Mouse (Mus musculus): Measurements from ENCODE around the gene Helq. TPM values are rescaled to one million over a fixed set of nuclear protein-coding genes. Genes with fewer than 3 reads are reported as not detected.

The Helq gene
- polyA plus RNA-seq, 1 experiment from 2014 or later, result 22.4 TPM

- H3K9me3 ChIP-seq (ENCODE audit: control insufficient read depth, low read length), result no peaks in the 10 kb centered on the region
- ATAC-seq (ENCODE audit: low FRiP score, low TSS enrichment), result no peak
- peaks cover 7% of the 10 kb centered on the region; the same call in 1 of the 2 replicates for H3K36me3 ChIP-seq (ENCODE audit: control insufficient read depth, insufficient read depth, low read length)
- H3K27me3 ChIP-seq (ENCODE audit: control insufficient read depth, insufficient read depth, low read length), result no peaks in the 10 kb centered on the region
- H3K4me2 ChIP-seq (replicated peaks; ENCODE audit: low read depth, low read length), result no peak overlapping the region
- whole genome bisulfite sequencing, result 73% methylated on average over 4 of the region's 4 CpGs
- H3K4me1 ChIP-seq (ENCODE audit: control insufficient read depth, insufficient read depth, low read length), result no peaks in the 10 kb centered on the region
- no peak overlapping the region for H3K4me3 ChIP-seq (ENCODE audit: low read length)
- no peak overlapping the region for H3K9ac ChIP-seq (ENCODE audit: low read depth, low read length)
- H3K27ac ChIP-seq (ENCODE audit: low read depth, low read length), result no peak overlapping the region
These were observed 19.9 kb upstream of the Helq start for GRCm38 (mm10) chr5:100818341-100818740.

GRCm38 (mm10) chr5:100794084-100794483, 4.3 kb downstream of the Helq start:
- Histone ChIP-seq H3K4me3 (ENCODE audit: low read length) (no peak overlapping the region), H3K36me3 (ENCODE audit: control insufficient read depth, insufficient read depth, low read length) (peaks cover 45% of the 10 kb centered on the region), H3K27ac (ENCODE audit: low read depth, low read length) (no peak overlapping the region), H3K4me2 (replicated peaks; ENCODE audit: low read depth, low read length) (no peak overlapping the region), H3K27me3 (ENCODE audit: control insufficient read depth, insufficient read depth, low read length) (no peaks in the 10 kb centered on the region), H3K9ac (ENCODE audit: low read depth, low read length) (no peak overlapping the region), H3K4me1 (ENCODE audit: control insufficient read depth, insufficient read depth, low read length) (peaks cover 10% of the 10 kb centered on the region), H3K9me3 (ENCODE audit: control insufficient read depth, low read length) (no peaks in the 10 kb centered on the region)
- no peak for ATAC-seq (ENCODE audit: low FRiP score, low TSS enrichment)
- 86% methylated on average over 5 of the region's 5 CpGs for WGBS

- no peak overlapping the region for H3K27ac ChIP-seq (ENCODE audit: low read depth, low read length)
- no peak overlapping the region for H3K4me2 ChIP-seq (replicated peaks; ENCODE audit: low read depth, low read length)
- H3K9ac ChIP-seq (ENCODE audit: low read depth, low read length), result no peak overlapping the region
- 86% methylated on average over 7 of the region's 7 CpGs for WGBS
- H3K27me3 ChIP-seq (ENCODE audit: control insufficient read depth, insufficient read depth, low read length), result no peaks in the 10 kb centered on the region
- ATAC-seq (ENCODE audit: low FRiP score, low TSS enrichment), result no peak
- H3K36me3 ChIP-seq (ENCODE audit: control insufficient read depth, insufficient read depth, low read length), result peaks cover 57% of the 10 kb centered on the region
- H3K4me1 ChIP-seq (ENCODE audit: control insufficient read depth, insufficient read depth, low read length), result peaks cover 2% of the 10 kb centered on the region
- H3K9me3 ChIP-seq (ENCODE audit: control insufficient read depth, low read length), result no peaks in the 10 kb centered on the region
- no peak overlapping the region for H3K4me3 ChIP-seq (ENCODE audit: low read length)
These were observed 6.1 kb downstream of the Helq start for GRCm38 (mm10) chr5:100792261-100792660.

GRCm38 (mm10) chr5:100787527-100787926, 10.9 kb downstream of the Helq start:
- 93% methylated on average over 9 of the region's 9 CpGs for WGBS
- no peak for ATAC-seq (ENCODE audit: low FRiP score, low TSS enrichment)
- H3K4me3 ChIP-seq (ENCODE audit: low read length), result no peak overlapping the region
- no peaks in the 10 kb centered on the region for H3K4me1 ChIP-seq (ENCODE audit: control insufficient read depth, insufficient read depth, low read length)
- peaks cover 63% of the 10 kb centered on the region for H3K36me3 ChIP-seq (ENCODE audit: control insufficient read depth, insufficient read depth, low read length)
- no peak overlapping the region for H3K4me2 ChIP-seq (replicated peaks; ENCODE audit: low read depth, low read length)
- H3K27me3 ChIP-seq (ENCODE audit: control insufficient read depth, insufficient read depth, low read length), result no peaks in the 10 kb centered on the region
- H3K9ac ChIP-seq (ENCODE audit: low read depth, low read length), result no peak overlapping the region
- H3K27ac ChIP-seq (ENCODE audit: low read depth, low read length), result no peak overlapping the region
- H3K9me3 ChIP-seq (ENCODE audit: control insufficient read depth, low read length), result no peaks in the 10 kb centered on the region

GRCm38 (mm10) chr5:100779002-100779401, 19.4 kb downstream of the Helq start:
- Histone ChIP-seq H3K36me3 (ENCODE audit: control insufficient read depth, insufficient read depth, low read length) (peaks cover 58% of the 10 kb centered on the region), H3K27me3 (ENCODE audit: control insufficient read depth, insufficient read depth, low read length) (no peaks in the 10 kb centered on the region), H3K9ac (ENCODE audit: low read depth, low read length) (no peak overlapping the region), H3K9me3 (ENCODE audit: control insufficient read depth, low read length) (no peaks in the 10 kb centered on the region), H3K27ac (ENCODE audit: low read depth, low read length) (no peak overlapping the region), H3K4me2 (replicated peaks; ENCODE audit: low read depth, low read length) (no peak overlapping the region), H3K4me1 (ENCODE audit: control insufficient read depth, insufficient read depth, low read length) (no peaks in the 10 kb centered on the region), H3K4me3 (ENCODE audit: low read length) (no peak overlapping the region)
- no peak for ATAC-seq (ENCODE audit: low FRiP score, low TSS enrichment)
- WGBS, result 97% methylated on average over 13 of the region's 13 CpGs

- H3K4me1 ChIP-seq (ENCODE audit: control insufficient read depth, insufficient read depth, low read length), result no peaks in the 10 kb centered on the region
- H3K9me3 ChIP-seq (ENCODE audit: control insufficient read depth, low read length), result no peaks in the 10 kb centered on the region
- H3K27me3 ChIP-seq (ENCODE audit: control insufficient read depth, insufficient read depth, low read length), result no peaks in the 10 kb centered on the region
- WGBS, result 85% methylated on average over 5 of the region's 5 CpGs
- no peak overlapping the region for H3K4me3 ChIP-seq (ENCODE audit: low read length)
- H3K4me2 ChIP-seq (replicated peaks; ENCODE audit: low read depth, low read length), result no peak overlapping the region
- no peak overlapping the region for H3K9ac ChIP-seq (ENCODE audit: low read depth, low read length)
- peaks cover 64% of the 10 kb centered on the region for H3K36me3 ChIP-seq (ENCODE audit: control insufficient read depth, insufficient read depth, low read length)
- ATAC-seq (ENCODE audit: low FRiP score, low TSS enrichment), result no peak
- no peak overlapping the region for H3K27ac ChIP-seq (ENCODE audit: low read depth, low read length)
These were observed 21.5 kb downstream of the Helq start for GRCm38 (mm10) chr5:100776900-100777299.

- Histone ChIP-seq H3K9me3 (ENCODE audit: control insufficient read depth, low read length) (no peaks in the 10 kb centered on the region), H3K4me1 (ENCODE audit: control insufficient read depth, insufficient read depth, low read length) (no peaks in the 10 kb centered on the region), H3K9ac (ENCODE audit: low read depth, low read length) (no peak overlapping the region), H3K4me3 (ENCODE audit: low read length) (no peak overlapping the region), H3K4me2 (replicated peaks; ENCODE audit: low read depth, low read length) (no peak overlapping the region), H3K27ac (ENCODE audit: low read depth, low read length) (no peak overlapping the region), H3K36me3 (ENCODE audit: control insufficient read depth, insufficient read depth, low read length) (peaks cover 67% of the 10 kb centered on the region), H3K27me3 (ENCODE audit: control insufficient read depth, insufficient read depth, low read length) (no peaks in the 10 kb centered on the region)
- ATAC-seq (ENCODE audit: low FRiP score, low TSS enrichment), result no peak
- WGBS, result 92% methylated on average over 13 of the region's 13 CpGs
These were observed 22.5 kb downstream of the Helq start for GRCm38 (mm10) chr5:100775778-100776404.

GRCm38 (mm10) chr5:100771575-100771974, 26.8 kb downstream of the Helq start:
- Histone ChIP-seq H3K4me3 (ENCODE audit: low read length) (no peak overlapping the region), H3K36me3 (ENCODE audit: control insufficient read depth, insufficient read depth, low read length) (peaks cover 66% of the 10 kb centered on the region), H3K9me3 (ENCODE audit: control insufficient read depth, low read length) (no peaks in the 10 kb centered on the region), H3K27me3 (ENCODE audit: control insufficient read depth, insufficient read depth, low read length) (no peaks in the 10 kb centered on the region), H3K4me2 (replicated peaks; ENCODE audit: low read depth, low read length) (no peak overlapping the region), H3K4me1 (ENCODE audit: control insufficient read depth, insufficient read depth, low read length) (no peaks in the 10 kb centered on the region), H3K9ac (ENCODE audit: low read depth, low read length) (no peak overlapping the region), H3K27ac (ENCODE audit: low read depth, low read length) (no peak overlapping the region)
- WGBS, result 94% methylated on average over 4 of the region's 4 CpGs
- no peak for ATAC-seq (ENCODE audit: low FRiP score, low TSS enrichment)

GRCm38 (mm10) chr5:100766026-100766425, 32.4 kb downstream of the Helq start:
- Histone ChIP-seq H3K4me3 (ENCODE audit: low read length) (no peak overlapping the region), H3K36me3 (ENCODE audit: control insufficient read depth, insufficient read depth, low read length) (peaks cover 76% of the 10 kb centered on the region), H3K9ac (ENCODE audit: low read depth, low read length) (no peak overlapping the region), H3K27ac (ENCODE audit: low read depth, low read length) (no peak overlapping the region), H3K4me2 (replicated peaks; ENCODE audit: low read depth, low read length) (no peak overlapping the region), H3K27me3 (ENCODE audit: control insufficient read depth, insufficient read depth, low read length) (no peaks in the 10 kb centered on the region), H3K9me3 (ENCODE audit: control insufficient read depth, low read length) (no peaks in the 10 kb centered on the region), H3K4me1 (ENCODE audit: control insufficient read depth, insufficient read depth, low read length) (no peaks in the 10 kb centered on the region)
- 94% methylated on average over 7 of the region's 7 CpGs for WGBS
- no peak for ATAC-seq (ENCODE audit: low FRiP score, low TSS enrichment)

Measured in kidney, embryonic 14.5 days (tissue).